Mouse (Mus musculus): ENCODE data around the gene Pacsin2.

- TF ChIP-seq CTCF (IDR thresholded peaks at IDR 0.05; ENCODE audit: control insufficient read depth, insufficient read depth, low read length) = no peak
- TF ChIP-seq POLR2A (IDR thresholded peaks at IDR 0.05; ENCODE audit: borderline replicate concordance, control insufficient read depth, low read depth, low read length) = no peak
Observed at GRCm38 (mm10) chr15:83479818-83480217, 15.4 kb upstream of the Pacsin2 start.

Measured in bone marrow, adult 2 months (tissue).